Mouse (Mus musculus) c-Kit-positive CD71-positive TER-119-negative erythroid progenitor cells, embryonic 14.5 days (primary cell): ENCODE measurements around the gene Fkrp.

Experiments used
- DNase-seq: peaks from one replicate; pipeline ENCODE4 v3.0.0-alpha.2; 2013; ENCODE audit warnings: low read depth

The Fkrp gene

DNA sequence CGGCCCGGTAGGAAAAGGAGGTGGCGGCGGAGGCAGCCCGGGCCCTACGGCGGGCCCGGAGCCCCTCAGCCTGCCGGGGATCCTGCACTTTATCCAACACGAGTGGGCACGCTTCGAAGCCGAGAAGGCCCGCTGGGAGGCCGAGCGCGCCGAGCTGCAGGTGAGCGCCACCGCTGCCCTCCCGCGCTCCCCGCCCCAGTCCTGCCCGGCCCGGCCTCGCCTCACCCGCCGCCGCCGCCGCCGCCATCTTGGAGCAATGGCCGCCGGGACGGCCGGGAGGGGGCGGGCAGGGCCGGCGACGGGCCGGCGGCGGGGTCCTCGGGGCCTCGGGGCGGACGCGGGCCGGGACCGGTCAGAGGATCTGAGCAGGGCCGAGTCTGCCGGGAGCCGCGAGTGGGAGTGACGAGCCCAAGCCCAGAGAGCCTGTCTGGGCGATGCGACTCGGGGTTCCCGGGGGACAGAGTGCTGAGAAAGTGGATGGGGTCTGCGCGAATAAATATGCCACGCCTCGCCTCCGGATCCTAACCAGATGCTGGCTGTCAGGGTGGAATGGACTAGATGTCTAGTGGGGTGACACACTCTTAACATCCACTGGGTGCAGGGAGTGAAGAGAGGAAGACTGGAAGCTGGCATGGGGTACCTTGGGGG, at the start of gene Fkrp:
Gene Fkrp, minus strand, starts transcription at position 258 of the 648 bp plus-strand sequence.
- DNase-seq: no peak

DNA sequence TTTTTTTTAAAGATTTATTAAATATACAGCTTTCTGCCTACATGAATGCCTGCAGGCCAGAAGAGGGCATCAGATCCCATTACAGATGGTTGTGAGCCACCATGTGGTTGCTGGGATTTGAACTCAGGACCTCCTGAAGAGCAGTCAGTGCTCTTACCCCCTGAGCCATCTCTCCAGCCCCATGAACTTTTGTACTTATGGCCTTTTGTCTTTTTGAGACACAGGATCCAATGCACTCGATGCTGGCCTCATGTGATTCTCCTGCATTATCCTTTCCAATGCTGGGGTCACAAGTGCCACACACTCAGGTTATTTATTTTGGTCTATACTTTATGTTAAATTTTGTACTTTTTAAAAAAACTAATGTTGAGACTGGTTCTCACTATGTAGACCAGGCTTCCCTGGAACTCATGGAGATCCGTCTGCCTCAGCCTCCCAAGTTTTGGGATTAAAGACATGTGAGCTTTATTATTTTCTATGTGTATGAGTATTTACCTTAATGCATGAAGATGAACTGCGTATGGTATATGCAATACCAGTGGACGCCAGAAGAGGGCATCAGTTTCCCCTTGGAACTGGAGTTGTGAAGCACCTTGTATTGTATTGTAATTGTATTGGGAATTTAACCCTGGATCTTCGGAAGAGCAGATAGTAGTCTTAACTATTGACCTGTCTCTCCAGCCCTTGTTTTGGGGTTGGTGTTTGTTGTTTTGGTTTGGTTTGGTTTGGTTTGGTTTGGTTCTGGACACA, 43.5 kb upstream of the Fkrp start:
- DNase-seq: no peak

DNA sequence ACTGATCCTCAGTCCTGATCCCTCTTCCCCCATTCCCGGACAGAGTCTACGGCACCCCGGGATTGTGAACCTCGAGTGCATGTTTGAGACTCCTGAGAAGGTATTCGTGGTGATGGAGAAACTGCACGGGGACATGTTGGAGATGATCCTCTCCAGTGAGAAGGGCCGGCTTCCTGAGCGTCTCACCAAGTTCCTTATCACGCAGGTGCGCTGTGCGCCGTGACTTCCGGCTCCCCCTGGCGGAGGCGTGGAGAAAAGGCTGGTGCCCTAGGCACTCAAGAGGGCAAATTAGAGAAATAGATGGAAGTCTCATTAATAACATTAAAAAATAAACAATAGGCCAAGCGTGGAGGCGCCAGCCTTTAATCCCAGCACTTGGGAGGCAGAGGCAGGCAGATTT, 41.8 kb upstream of the Fkrp start:
- DNase-seq: no peak

DNA sequence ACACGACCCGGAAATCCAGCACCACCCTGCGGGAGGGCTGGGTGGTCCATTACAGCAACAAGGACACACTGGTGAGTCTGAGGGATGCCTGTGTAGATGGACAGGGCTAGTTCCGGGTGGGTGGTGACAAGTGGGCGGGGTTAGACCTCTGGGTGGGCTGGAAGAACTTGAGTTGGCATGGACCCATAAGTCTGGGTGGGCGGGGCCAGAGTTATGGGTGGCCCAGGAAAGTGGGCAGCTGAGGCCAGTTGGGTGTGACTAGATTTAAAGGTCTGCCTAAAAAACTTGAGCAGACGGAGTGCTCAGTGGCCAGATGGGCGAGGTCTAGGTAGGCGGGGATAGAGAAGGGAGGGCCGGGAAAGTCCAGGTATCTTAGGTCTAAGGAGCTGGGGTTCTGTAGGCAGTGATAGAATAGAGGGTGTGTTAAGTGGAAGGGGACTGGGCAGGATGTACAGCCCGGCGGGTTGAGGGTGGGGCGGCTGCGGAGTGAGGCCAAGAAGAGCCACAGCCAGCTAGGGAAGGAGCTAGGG, 36.8 kb upstream of the Fkrp start:
- DNase-seq: no peak

DNA sequence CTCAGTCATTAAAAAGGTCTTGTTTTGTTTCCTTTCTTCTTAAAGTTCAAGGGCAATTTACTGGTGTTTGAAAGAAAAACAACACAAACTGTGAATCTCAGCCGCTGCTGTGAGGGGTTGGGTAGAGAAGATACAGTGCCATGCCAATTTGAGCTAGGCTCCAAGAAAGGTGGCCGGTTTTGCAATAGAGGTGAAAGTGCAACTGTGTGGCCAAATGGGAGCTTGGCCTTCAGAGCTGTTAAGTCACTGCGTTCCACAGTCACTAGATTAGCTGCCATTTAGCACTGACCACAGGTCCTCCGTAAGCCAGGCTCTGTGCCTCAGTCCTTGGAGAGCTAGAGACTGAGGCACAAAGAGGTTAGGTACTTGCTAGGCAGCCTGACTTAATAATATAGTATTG, 35.1 kb upstream of the Fkrp start:
- DNase-seq: no peak

DNA sequence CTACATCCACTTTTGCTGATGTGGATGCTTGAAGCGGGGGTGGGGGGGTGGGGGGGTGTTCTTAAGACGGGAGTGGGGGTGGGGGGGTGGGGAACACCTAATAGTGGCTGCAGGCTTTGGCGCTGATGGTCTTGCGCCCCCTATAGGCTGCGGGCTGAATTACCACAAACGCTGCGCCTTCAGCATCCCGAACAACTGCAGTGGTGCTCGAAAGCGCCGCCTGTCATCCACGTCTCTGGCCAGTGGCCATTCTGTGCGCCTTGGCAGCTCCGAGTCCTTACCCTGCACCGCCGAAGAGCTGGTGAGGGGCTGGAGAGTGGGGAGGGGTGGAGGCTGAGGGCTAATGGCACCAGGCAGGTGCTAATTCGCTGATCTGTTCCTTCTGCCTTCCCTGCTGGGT, 32.0 kb upstream of the Fkrp start:
- no peak for DNase-seq

DNA sequence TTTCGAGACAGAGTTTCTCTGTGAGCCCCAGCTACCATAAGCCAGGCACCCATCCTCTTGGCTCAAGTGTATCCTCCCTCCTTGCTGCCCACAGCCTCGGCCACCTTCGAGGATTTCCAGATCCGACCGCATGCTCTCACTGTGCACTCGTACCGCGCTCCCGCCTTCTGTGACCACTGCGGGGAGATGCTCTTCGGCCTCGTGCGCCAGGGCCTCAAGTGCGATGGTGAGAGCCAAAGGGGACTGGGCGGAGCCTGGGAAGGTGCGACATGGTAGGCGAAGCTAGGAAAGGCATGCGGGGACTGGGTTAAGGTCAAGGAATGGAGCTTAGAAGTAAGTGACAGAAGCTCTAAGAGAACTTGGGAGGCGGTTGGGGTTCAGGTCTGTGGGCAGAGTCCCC, 31.0 kb upstream of the Fkrp start:
- DNase-seq: no peak

DNA sequence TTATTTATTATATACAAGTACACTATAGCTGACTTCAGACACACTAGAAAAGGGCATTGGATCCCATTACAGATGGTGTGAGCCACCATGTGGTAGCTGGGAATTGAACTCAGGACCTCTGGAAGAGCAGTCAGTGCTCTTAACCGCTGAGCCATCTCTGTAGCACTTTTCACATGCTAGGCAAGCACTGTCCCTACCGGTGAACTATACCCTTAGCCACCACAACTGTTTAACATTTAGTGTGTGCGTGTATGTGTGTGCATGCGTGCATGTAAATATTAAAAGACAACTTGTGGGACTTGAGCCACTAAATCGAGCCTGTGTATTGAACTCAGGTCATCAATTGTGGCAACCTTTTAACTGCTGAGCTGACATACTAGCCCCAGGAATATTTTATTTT, 30.2 kb upstream of the Fkrp start:
- no peak for DNase-seq

DNA sequence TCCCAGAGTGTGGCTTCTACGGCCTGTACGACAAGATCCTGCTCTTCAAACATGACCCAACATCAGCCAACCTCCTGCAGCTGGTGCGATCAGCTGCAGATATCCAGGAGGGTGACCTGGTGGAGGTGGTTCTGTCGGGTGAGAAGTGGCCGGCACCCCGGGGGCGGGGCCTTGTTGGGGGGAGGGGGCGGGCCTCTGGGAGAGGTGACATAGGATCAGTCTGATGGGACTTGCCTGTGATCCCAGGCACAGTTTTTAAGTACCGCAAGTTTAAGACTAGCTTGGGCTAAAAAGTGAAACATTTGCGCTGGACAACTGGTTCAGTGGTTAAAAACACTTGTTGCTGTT, 29.3 kb upstream of the Fkrp start:
- no peak for DNase-seq

DNA sequence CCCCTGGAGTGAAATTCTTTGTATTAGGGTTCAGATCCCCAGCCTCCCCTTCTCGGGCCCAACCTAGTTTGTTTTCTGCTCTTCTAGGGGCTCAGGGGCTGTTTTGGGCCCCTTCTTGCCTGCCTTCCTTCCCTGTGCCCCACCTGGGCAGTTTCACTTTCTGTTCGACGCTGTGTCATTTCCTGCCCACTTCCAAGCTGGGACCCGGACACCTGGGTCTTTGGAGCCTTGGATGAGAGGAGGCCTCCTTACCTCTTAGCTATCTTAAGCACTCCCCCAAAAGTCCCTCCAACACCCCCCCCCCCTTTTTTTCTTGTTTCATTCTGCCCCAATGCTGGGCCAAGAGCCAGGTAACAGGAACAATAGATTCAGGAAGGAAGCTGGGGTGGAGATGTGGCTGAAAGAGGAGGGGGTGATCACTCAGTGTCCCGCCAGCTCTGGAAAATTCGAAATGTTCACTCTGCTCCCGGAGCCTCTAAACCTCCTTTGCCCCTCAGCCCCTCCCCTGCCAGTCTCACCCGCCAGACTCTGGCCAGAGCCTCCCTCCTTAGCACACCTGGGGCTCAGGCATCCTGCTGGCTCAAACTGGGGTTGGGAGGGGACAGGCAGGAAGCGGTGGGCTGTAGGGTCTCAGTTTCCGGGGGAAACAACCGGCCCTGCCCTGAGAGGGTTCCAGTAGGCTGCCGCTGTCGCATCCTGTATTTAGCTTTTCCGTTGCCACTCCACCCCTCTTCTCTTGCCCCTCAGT, 28.7 kb upstream of the Fkrp start:
- DNase-seq: no peak

DNA sequence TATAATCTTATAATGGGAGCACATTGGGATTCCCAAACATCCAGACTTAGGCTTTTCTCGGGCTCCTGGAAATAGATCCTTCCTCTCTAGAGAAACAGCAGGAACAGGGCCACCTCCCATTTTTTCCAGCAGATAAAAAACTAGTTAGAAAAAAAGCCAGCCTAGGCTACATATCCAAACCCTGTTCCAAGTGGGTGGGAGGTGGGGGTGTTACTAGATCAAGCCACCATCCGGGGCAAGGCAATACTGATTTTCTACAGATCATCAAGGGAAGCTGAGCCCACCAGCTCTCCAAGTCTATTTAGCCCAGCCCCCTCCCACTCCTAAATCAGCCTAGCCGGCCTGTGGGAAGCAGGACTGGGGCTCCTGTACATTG, 28.2 kb upstream of the Fkrp start:
- DNase-seq: no peak

DNA sequence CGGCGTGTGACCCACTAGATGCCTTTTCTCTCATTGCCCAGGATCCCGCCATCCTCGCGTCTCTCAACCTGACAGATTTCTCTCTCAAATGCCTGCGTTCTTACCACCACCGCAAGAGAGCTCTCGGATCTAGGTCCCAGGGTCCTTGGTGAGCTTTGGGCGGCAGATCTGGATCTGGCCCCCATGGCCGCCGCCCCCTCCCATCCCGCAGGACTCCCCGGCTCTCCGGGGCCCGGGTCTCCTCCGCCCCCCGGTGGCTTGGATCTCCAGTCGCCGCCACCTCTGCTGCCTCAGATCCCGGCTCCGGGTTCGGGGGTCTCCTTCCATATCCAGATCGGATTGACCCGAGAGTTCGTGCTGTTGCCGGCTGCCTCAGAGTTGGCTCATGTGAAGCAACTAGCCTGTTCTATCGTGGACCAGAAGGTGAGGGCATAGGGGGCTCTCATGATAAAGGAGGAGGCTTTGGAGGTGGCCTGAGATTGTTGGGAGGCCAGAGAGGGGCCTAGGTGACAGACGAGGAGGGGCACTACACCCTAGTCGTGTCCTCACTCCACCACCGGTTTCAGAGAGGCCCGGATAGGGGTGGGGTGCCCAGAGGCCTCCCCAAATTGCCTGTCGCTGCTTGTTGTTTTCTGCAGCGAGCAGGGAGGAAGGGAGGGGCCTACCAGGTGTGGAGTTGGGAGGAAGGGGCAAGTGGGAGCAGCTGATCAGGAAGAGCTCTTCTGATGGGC, 27.1 kb upstream of the Fkrp start:
- no peak for DNase-seq

DNA sequence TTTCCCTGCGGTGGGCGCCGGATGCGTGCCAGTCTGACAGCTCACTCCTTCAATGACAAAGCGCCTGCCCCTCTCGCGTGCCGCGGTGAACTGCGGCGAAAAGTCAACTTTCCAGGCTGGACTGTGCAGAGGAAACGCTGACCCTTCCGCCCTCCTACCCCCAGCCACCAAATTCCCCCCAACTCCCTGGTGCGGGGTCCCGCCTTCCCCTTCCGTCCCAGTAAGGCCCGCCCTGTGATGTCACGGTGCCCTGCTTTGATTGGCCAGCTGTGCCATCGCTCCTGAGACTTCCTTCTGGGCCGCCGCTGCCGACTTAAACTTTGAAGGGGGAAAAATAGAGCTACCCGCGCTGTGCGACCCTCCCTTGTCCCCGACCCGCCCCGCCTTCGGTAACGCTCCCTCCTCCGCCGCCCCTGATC, 26.1 kb upstream of the Fkrp start, which contains the start of gene Prkd2:
Gene Prkd2, plus strand, starts transcription at position 258 of the 419 bp plus-strand sequence.
- DNase-seq: peak; percentile 74

DNA sequence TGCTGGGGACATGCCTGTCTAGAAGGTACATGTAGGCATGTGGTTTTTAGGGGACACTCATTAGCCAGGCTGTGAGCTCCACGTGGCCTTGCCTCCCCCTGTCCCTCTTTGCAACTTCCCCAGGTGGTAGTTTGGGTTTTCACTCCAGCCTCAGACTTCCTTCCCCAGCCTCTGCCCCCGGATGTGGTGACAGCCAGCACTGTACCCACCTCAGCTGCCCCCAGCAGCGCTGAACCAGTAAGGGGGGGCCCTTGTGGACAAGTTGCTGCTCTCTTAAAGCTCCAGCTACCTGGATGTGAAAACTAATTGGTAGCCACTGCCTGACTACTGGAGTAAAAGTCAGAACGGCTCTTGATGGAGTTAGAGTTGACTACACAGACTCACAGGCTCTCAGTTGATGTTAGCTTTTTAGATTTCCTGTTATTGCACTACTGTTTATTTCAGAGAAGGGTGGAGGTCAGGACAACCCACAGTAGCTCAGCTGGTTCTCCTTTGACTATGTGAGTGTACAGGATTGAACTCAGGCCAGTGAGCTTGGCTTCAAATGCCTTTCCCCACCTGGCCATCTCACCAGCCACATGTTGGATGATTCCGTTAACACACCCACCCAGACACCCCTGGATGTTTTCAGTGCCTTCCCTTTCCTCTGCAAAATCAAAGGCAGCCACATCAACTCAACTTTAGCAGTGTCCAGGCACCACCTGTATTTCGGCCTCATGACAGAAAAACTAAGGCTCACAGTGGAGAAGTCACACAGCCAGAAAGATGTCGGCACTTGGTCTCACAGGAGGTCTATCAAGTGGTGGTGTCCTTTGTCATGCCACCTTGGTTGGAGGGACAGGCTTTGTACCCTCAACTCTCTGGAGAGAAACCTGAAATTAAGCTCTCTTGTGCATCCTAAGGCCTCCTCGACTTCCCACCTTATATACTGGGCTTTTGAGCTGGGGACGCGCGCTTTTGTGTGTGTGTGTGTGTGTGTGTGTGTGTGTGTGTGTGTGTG, 25.3 kb upstream of the Fkrp start:
- DNase-seq: no peak

DNA sequence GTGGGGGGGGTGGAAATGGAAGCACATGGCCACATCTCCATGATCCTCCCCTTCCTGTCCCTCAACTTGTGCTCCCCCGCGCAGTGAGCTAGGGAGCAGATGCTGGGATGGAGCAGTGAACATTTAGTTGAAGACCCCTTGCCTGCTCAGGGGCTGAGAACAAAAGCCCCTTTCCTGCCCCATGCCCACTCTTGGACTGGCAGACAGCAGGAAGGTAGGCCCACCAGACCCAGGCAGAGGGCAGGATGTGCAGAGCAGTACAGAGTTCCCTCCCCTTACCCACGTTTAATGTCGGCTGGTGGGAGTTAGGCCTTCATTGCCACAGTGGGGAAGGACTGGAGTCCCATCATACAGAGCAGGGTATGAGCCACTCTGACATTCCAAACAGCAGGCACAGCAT, 24.5 kb upstream of the Fkrp start:
- DNase-seq: no peak

DNA sequence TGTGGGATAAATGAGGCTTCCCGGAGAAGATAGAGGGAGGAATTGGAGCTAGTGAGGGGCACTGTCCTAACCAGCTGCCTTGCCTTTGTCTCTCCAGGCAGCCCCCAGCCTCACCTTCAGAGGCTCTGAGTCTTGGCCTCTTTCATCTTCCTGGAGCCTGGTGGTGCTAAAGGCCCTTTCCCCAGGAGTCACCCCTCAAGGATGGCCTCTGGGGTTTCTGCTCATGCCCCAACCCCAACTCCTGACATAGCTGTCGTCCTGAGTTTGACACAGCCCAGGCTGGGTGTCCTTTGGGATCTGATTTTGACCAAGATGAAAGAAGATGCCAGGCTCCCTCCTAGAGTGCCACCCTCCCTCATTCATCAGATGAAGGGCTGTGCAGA, 23.6 kb upstream of the Fkrp start:
- DNase-seq: no peak

DNA sequence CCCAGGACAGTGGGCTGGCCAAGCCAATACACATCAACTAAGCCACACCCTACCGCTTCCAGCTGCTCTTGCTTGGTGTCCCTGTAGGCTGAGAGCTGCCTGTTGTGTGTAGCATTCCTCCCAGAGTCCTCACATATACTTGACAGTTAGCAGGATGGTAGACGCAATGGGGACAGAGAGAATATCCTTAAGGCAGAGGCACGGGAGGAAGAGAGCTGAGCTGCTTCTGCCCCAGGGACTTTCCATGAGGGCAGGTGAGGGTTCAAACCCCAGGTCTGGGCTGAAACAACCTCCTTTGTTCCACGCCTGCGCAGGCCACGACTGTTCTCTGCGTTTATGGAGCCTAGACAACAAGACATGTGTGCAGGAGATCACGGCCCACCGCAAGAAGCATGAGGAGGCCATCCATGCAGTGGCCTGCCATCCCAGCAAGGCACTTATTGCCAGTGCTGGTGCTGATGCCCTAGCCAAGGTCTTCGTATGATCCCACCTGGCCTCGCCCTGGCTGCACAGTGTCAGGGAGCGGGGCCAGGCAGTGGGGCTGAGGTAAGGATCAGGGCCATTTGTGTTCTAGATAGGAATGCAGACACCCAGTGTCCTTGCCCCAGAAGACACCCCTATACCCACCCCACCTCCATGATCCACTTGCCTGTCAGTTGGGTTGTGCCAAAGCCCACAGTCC, 23.0 kb upstream of the Fkrp start:
- no peak for DNase-seq

DNA sequence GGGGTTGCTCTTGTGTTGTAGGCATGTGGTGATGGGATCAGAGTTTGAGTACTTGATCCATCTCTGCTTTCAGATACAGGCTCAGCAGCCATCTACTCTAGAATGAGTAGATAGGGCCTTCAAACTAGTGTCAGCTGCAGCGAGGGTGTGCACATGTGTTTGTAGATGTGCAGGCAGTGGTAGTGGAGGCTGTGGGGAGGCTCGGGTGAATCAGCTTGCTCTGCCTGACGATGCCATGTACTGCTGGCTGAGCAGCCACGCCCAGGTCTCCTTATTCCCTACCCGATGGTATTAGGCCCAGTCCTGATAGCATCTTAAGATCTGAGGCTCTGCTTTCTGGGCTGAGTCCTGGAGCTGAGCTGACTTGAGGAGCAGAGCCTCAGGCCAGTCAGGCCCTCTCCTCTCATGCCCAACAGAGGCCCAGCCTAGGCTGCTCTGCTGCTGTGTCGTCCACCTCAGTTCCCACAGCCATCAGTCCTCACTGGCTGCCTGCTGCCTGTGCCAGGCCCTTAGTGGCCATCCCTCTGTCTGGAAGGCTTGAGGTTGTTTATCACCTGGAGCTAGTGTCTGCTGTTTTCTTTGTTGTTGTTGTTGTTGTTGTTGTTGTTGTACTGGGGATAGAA, 22.4 kb upstream of the Fkrp start:
- DNase-seq: no peak

DNA sequence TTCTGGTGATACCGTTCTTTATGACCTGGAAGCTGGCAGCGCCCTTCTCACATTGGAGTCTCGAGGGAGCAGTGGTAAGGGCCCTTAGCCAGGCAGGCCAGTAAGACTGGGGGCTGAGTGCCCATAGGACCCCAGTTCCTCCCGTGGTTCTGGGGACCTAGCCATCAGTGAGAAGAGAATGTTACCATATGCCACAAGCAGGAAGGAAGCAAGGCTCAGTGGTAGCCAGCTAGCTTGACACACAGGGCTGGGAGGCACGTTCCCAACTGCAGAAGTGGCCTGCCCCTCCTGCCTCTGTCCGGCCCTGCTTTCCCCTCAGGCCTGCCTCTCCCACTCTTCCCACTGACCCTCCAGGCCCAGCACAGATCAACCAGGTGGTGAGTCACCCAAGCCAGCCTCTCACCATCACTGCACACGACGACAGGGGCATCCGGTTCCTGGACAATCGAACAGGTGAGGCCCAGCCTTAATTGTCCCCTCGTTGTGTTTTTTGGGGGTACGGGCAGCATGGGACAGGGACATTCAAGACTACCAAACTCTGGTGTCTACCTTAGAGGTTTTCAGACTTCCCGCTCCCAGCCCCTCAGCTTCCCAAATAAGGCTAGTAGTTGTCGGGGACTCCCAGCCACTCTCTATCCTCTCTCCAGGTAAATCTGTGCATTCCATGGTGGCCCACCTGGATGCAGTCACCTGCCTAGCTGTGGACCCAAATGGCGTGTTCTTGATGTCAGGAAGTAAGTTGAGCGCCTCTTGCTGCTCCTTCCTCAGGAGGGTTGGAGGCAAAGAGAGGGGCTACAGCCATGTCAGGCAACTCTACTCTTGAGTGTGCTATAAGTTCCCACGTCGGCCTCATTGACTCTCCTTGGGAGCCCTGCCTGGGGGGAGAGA, 21.6 kb upstream of the Fkrp start:
- no peak for DNase-seq
